ENCODE assay signal across 24 mouse cellular contexts in the genomic region with DNA sequence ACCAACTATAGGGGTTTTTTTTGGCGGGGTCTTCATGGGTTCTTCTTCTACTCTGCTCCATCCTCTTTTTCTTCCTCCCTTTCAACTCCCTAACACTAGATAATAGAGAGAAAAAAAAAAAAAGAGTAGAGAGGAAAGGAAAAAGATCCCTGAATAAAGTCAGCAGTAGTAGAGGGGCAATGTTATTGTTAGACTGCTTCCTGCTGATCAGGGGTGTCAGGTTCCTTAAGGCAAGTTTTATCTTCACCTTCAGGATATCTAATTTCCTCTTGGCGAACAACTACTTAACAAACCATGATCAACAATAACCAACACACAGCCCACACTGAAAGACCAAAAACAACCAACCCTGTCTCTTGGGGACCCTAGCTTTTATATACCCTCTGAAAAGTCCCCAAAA.
"Had no signal": no experiment of that assay in that cellular context is flagged by ENCODE, and none has a peak within 500 bp of the region (broad histone marks: within the 10 kb centered on the region; RNA-seq: fewer than 3 reads in every experiment).

No protein-coding gene starts in this region.

- H3K36me3 ChIP-seq: heart, embryonic 10.5 days; hindbrain, embryonic 13.5 days; hindbrain, embryonic 15.5 days; liver, embryonic 13.5 days; liver, embryonic 15.5 days had no signal

- H3K9me3 ChIP-seq: heart, embryonic 10.5 days; hindbrain, embryonic 13.5 days; hindbrain, embryonic 15.5 days; limb, embryonic 10.5 days; limb, embryonic 12.5 days; liver, embryonic 13.5 days; liver, embryonic 15.5 days had no signal

- DNase-seq: gastrocnemius, postnatal 10 days; gastrocnemius, postnatal 25 days; heart, adult 11 months; heart, adult 2 months; heart, postnatal 10 days; heart, postnatal 36 days; kidney, adult 18-20 months; kidney, adult 8-10 months; kidney, postnatal 10 days; kidney, postnatal 25 days; kidney, postnatal 4 days; liver; liver, embryonic 13.5 days had no signal

- H3K27ac ChIP-seq: heart, adult 2 months; heart, embryonic 10.5 days; hindbrain, embryonic 13.5 days; hindbrain, embryonic 15.5 days; hindbrain, postnatal 0 days; layer of hippocampus, adult 2 months; left cerebral cortex, adult 2 months; limb, embryonic 10.5 days; limb, embryonic 12.5 days; liver, embryonic 13.5 days; liver, embryonic 15.5 days had no signal

- H3K27me3 ChIP-seq: hindbrain, embryonic 13.5 days; hindbrain, embryonic 15.5 days; limb, embryonic 12.5 days; liver, embryonic 13.5 days; liver, embryonic 15.5 days had no signal

- H3K4me1 ChIP-seq: hindbrain, embryonic 13.5 days; hindbrain, embryonic 15.5 days; limb, embryonic 10.5 days; limb, embryonic 12.5 days had no signal

- H3K4me2 ChIP-seq: hindbrain, embryonic 13.5 days; hindbrain, embryonic 15.5 days; limb, embryonic 12.5 days; liver, embryonic 11.5 days; liver, embryonic 13.5 days; liver, embryonic 15.5 days had no signal

- H3K4me3 ChIP-seq: heart, adult 2 months; heart, embryonic 10.5 days; hindbrain, embryonic 13.5 days; hindbrain, embryonic 15.5 days; layer of hippocampus, adult 2 months; left cerebral cortex, adult 2 months; limb, embryonic 10.5 days; limb, embryonic 12.5 days; liver, embryonic 13.5 days; liver, embryonic 15.5 days had no signal

- ATAC-seq: hindbrain, postnatal 0 days; intestine, postnatal 0 days had no signal

- H3K9ac ChIP-seq: hindbrain, embryonic 13.5 days; hindbrain, embryonic 15.5 days; limb, embryonic 12.5 days; liver, embryonic 13.5 days; liver, embryonic 15.5 days had no signal
